Mouse (Mus musculus) T-helper 1 cell (primary cell): ENCODE measurements at regions not wholly inside any gene's neighbourhood (a gene's known extent, or its start where the extent isn't known, plus 50 kb on each side); places are given as distances from the start of the nearest gene placed in this dataset.

ENCODE experiments used
- in situ Hi-C: fragments of 300-600 bp; cut with MboI, MseI; formaldehyde crosslinking; loops from one replicate; pipeline ENCODE4 v1.15.1; 2025; ENCODE audit warnings: high pct_unique_total_duplicates

- in situ Hi-C loops = no loop called here
These were observed 572.2 kb upstream of the Alcam start for GRCm38 (mm10) chr16:53026056-53026455.

GRCm38 (mm10) chr16:53011847-53012246, 558.0 kb upstream of the Alcam start:
- in situ Hi-C loops = no loop called here

DNA sequence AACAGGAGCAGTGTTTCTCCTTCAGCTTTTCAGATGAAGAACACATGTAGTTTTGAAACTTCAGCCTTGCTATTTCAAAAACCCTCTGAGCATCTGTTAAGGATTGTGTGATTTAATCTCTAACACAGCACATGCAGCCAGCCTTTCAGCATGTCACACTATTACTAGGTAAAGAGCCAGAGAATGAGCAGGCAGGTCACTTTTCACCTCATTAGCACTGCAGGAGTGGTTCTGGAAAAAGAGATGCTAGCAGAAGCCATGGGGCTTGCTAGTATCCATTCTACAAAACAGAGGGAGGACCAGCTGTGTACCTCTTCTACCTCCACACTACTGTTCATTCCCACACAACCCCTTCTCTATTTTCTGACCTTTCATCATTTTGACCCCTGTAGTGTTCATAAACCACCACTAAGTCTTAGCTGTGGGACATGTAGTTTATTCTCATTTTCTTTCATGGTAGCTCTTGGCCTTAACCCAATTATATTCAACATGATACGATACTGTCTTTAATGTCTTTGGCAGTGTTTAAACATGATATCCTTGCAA, 535.1 kb upstream of the Alcam start:
- in situ Hi-C loops = no loop called here

DNA sequence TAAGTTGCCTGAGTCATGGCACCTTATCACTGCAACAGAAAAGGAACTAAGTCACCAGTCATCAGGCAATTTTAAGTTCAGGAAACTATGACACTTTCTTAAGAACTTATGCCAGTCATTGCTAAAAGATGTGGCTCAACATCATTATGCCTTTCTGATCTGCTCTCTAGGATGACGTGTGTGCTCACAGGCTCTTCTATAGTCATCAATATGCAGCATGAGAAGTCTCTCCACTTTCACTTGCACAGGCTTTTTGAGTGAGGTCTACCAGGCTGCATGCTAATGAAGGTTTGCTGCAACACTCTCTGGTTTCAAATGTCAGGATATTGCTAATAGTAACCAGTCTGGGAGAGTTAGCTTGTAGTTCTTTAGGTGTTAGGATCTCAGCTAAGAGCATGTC, 530.5 kb upstream of the Alcam start:
- in situ Hi-C loops = no loop called here

- in situ Hi-C loops = no loop called here
These were observed 527.1 kb upstream of the Alcam start for GRCm38 (mm10) chr16:52980995-52981394.

DNA sequence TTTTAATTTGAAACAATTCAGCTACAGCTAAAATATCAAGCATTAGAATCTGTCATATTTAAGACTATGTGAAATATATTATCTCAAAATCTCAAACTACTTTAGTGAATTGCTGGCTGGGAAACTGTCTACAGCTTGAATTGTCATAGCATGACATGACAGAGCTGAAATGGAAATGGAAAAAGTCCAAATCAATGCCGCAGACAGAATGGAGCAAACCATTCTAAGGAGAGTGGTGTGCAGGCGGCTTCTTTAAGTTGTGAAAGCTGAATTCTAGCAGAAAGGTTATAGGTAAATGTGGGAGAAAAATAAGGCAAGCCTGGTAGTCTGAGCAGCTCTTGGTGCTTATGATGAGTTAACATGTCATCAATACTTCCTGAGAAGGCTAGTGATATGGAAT, 518.9 kb upstream of the Alcam start:
- in situ Hi-C loops = no loop called here

GRCm38 (mm10) chr16:52947679-52948078, 493.8 kb upstream of the Alcam start:
- in situ Hi-C loops = no loop called here

GRCm38 (mm10) chr16:52934749-52935148, 480.9 kb upstream of the Alcam start:
- in situ Hi-C loops = loop anchor here (5.0 kb wide), 1 partner anchor 63 kb away; no protein-coding TSS in a partner anchor

DNA sequence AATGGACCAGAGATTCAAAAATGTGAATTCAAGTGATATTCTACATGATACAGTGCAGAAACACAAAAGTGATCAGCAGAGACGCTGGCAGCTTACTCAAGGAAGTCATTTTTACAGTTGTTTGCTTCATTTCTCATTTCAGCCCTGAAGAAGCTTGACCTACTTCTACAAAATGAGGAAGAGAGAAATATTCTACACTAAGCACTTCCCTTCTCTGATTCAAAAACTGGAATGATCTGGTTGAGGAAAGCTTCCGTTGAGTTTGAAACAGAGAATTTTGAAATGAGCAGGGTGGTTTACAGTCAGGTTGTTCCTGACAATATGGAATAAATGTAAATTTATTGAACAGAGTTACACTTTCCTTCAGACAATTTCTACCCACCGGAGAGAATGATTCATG, 478.1 kb upstream of the Alcam start:
- in situ Hi-C loops = loop anchor here (5.0 kb wide), 1 partner anchor 65 kb away; no protein-coding TSS in a partner anchor

DNA sequence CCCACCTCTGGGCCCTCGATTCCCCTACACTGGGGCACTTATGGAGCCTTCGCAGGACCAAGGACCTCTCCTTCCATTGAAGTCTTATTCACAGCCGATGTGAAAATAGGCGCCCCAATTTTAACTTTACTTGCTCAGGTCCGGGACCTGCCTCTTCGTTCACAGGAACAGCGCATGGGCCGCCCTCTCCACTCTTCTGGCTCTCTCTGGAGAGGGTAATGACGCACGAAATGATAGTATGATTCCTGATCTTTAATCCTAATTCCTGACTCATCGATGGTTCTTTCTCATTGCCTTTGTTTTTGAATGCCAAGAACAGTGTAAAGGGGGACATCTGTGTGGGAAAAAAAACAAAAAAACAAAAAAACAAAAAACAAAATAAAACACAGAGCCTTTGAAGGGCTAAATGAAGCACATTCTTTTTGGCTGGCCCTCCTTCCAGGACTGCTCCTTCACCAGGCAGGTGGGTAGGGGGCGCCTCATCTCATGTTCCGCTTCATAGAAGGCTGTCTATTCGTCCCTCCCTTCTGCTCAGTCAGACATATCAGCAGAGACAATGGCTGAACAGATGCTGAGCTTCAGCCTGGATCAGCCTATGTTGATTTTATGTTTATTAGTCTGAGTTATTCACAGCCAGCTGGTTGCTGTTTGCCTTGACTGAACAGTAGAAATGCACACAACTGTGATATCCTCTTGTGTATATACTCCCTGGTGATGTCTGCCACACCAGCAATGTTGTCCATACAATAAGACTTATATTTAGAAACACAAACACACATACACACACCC, 438.8 kb upstream of the Alcam start:
- in situ Hi-C loops = loop anchor here (25.0 kb wide), 1 partner anchor 580 kb away; no protein-coding TSS in a partner anchor

DNA sequence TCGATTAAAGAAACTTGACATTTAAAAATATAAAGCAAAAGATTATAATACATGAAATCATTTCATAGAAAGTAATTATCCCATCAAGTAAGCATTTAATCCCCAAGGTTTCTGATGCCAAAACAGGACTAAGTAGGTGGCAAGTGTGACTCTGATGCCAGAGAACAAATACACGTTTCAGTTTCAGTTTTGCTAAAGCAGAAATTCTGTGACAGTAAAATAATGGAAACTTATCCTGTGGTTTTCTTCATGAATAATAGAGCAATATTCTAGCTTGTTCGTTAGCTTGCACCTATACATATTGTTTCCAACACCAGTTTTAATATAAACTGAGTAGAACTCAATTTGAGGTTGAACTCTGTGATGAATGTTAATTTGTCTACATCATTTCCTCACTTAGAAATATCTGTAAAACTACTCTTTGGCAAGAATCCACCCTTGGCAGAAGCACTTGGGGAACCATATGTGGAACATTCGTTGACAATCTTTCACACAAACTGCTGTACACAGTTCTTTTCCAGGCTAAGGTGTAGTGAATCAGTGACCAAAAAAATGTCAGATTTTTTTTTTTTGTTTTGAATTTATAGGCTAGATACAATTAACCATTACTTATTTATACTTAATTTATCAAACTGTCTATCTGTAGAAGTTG, 425.7 kb upstream of the Alcam start:
- in situ Hi-C loops = loop anchor here (25.0 kb wide), 1 partner anchor 567 kb away; no protein-coding TSS in a partner anchor

DNA sequence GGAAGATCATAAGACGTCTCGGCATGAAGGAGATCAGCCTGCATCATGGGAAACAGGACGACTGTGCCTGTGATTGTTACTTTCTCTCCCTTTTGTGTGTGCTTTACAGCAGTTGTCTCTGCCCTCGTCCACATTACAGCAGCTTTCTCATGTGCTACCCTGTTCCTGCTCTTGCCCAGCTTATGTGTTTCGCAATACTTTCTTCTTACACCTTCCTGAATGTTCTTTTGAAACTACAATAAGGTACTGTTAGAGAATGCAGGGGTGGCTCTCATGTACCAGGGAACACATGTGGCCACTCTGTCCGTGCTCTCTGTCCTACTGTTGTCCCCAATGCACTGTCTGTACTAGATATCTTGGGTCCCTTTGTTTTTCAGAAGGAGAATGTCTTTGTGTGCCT, 414.0 kb upstream of the Alcam start:
- in situ Hi-C loops = no loop called here

DNA sequence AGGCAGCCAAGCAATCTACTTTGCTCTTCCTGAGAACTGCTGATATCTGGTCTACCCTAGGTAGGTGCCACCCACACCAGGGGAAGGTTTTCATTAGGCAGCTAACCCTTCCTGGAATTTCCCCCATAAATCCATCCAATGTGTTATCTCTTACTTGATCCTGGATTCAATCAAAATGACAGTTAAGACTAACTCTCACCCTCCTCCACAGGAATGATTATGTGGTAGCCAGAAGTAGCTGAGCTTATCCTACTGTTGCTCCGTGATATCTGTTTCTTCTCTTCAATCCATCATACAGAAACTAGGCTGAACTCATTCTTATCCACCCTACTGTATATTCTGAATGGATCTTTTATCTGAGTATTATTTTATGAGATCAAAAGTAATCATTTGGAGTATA, 409.7 kb upstream of the Alcam start:
- in situ Hi-C loops = no loop called here

- in situ Hi-C loops = no loop called here
These were observed 407.4 kb upstream of the Alcam start for GRCm38 (mm10) chr16:52861263-52861662.

GRCm38 (mm10) chr16:52858441-52859209, 404.8 kb upstream of the Alcam start:
- in situ Hi-C loops = no loop called here

DNA sequence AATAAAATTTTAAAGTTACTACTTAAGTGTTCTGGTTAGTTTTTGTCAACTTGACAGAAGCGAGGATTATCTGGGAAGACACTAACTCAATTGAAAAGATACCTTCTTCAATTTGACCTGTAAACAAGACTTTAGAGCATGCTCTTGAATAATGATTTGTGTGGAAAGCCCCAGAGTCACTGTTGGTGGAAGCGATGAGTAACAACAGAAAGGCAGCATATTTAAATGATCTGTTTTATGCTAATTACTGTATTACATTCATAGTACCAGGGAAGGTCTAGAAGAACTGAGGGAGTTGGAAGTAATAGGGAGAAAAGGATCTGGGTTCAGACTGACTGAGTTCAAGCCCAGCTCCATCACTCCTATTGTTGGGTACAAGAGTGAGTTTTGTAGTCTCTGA, 397.3 kb upstream of the Alcam start:
- in situ Hi-C loops = no loop called here

- in situ Hi-C loops = no loop called here
These were observed 365.1 kb upstream of the Alcam start for GRCm38 (mm10) chr16:52818976-52819375.

DNA sequence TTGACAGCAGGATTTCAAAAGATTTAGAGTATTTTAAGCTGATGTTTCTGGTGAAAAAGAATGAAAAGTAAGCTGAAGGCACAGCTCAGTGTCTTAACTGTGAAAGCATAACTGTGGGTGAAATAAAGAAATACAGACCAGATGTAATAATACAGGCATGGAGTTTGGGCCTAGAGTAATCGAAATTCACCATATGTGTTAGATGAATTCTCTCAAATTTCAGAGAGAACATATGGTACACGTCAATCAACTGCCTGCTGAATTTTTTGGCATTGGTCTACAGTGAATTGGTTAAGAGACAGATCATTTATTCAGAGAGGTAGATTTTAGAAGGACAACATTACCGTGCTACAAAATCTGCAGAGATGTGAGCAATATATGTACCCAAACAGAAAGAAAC, 357.3 kb upstream of the Alcam start:
- in situ Hi-C loops = no loop called here

GRCm38 (mm10) chr16:52804365-52804764, 350.5 kb upstream of the Alcam start:
- in situ Hi-C loops = no loop called here

DNA sequence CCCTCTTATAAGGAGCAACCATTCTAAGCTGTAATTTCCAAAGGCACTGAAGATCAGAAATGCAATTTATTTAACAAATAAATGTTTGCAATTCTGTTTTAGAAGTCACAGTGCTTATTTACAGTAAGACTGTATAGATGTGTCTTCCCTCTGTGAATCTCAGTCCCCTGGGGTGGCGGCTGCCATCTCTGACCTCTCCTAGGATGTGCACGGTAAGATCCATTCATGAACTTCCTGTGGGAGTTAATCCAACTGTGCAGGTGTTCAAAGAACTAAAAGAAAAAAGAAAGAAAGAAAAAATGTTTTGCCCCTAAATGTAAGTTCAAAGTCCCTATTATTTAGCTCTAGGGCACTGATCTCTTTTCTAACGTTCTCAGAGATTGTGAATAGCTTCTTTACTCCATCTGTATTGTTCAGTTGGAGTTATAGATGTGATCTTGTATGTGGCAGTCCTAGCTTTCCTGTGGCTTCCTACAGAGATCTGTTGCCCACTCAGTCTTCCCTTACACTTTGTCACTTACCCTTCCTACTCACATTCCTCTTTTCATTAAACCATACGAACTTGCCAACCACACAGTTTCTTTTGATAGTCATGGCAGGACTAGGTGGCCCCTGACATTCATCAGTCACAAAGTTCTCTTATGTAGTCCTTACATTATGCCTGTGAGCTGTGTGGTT, 346.0 kb upstream of the Alcam start:
- in situ Hi-C loops = no loop called here

- in situ Hi-C loops = no loop called here
These were observed 341.3 kb upstream of the Alcam start for GRCm38 (mm10) chr16:52795184-52795583.
